Mouse (Mus musculus) left cerebral cortex, adult 18-20 months (tissue): ENCODE data around the gene Clec3b. TPM values are rescaled to one million over a fixed set of nuclear protein-coding genes. Genes with fewer than 3 reads are reported as not detected.

Experiments
- total RNA-seq, 2 experiments: library from RNA; stranded (reverse); gene quantifications; 2 replicates each; pipeline ENCODE4 v1.2.3; 2021

The Clec3b gene
- total RNA-seq, 2 experiments from 2014 or later: 2.7 to 3.4 TPM

Other genes starting within 250 kb of the Clec3b start
- gene Zfp105, start 227.9 kb upstream of the Clec3b start, total RNA-seq: 1 to 10 TPM; 6.2 to 8.2 TPM
- 10 to 100 TPM; 18.8 to 19.0 TPM for gene 1110059G10Rik, start 199.9 kb upstream of the Clec3b start, total RNA-seq
- under 1 TPM; 0.56 to 0.58 TPM for gene Kif15, start 199.9 kb upstream of the Clec3b start, total RNA-seq
- 10 to 100 TPM; 21.0 to 21.5 TPM for gene Tmem42, start 129.6 kb upstream of the Clec3b start, total RNA-seq
- 1 to 10 TPM; 1.1 to 2.0 TPM for gene Tgm4, start 116.2 kb upstream of the Clec3b start, total RNA-seq
- 10 to 100 TPM; 65.5 to 66.3 TPM for gene Zdhhc3, start 37.7 kb upstream of the Clec3b start, total RNA-seq
- 10 to 100 TPM; 43.7 to 47.0 TPM for gene Exosc7, start 37.7 kb upstream of the Clec3b start, total RNA-seq
- gene Cdcp1, start 65.1 kb downstream of the Clec3b start, total RNA-seq: under 1 TPM; 0.30 to 0.35 TPM
- 10 to 100 TPM; 54.7 to 65.3 TPM for gene Tmem158, start 109.8 kb downstream of the Clec3b start, total RNA-seq
- gene Lars2, start 216.0 kb downstream of the Clec3b start, total RNA-seq: 10 to 100 TPM; 33.7 to 36.0 TPM